Mouse (Mus musculus): ENCODE results near the gene Fbxl17.

Fbxl17 gene

GRCm38 (mm10) chr17:63107515-63107914 lies 392.3 kb downstream of the Fbxl17 start:
- DNase-seq (ENCODE audit: low spot score in 2 of 2): no peak

- no peak for DNase-seq (ENCODE audit: low spot score in 2 of 2)
Observed at GRCm38 (mm10) chr17:63095553-63095952, 404.3 kb downstream of the Fbxl17 start.

GRCm38 (mm10) chr17:63095017-63095416 lies 404.8 kb downstream of the Fbxl17 start:
- DNase-seq (ENCODE audit: low spot score in 2 of 2): no peak

- no peak for DNase-seq (ENCODE audit: low spot score in 2 of 2)
Observed at GRCm38 (mm10) chr17:63093184-63093583, 406.6 kb downstream of the Fbxl17 start.

GRCm38 (mm10) chr17:63092774-63093173 lies 407.0 kb downstream of the Fbxl17 start:
- DNase-seq (ENCODE audit: low spot score in 2 of 2): no peak

- no peak for DNase-seq (ENCODE audit: low spot score in 2 of 2)
Observed at GRCm38 (mm10) chr17:63090112-63090511, 409.7 kb downstream of the Fbxl17 start.

- no peak for DNase-seq (ENCODE audit: low spot score in 2 of 2)
Observed at GRCm38 (mm10) chr17:63087265-63087664, 412.6 kb downstream of the Fbxl17 start.

- no peak for DNase-seq (ENCODE audit: low spot score in 2 of 2)
Observed at GRCm38 (mm10) chr17:63086526-63086925, 413.3 kb downstream of the Fbxl17 start.

GRCm38 (mm10) chr17:63085227-63085626 lies 414.6 kb downstream of the Fbxl17 start:
- no peak for DNase-seq (ENCODE audit: low spot score in 2 of 2)

- DNase-seq (ENCODE audit: low spot score in 2 of 2): no peak
Observed at GRCm38 (mm10) chr17:63079087-63079486, 420.7 kb downstream of the Fbxl17 start.

GRCm38 (mm10) chr17:63077509-63077908 lies 422.3 kb downstream of the Fbxl17 start:
- DNase-seq (ENCODE audit: low spot score in 2 of 2): no peak

- DNase-seq (ENCODE audit: low spot score in 2 of 2): no peak
Observed at GRCm38 (mm10) chr17:63076661-63077060, 423.2 kb downstream of the Fbxl17 start.

GRCm38 (mm10) chr17:63076037-63076426 lies 423.8 kb downstream of the Fbxl17 start:
- DNase-seq (ENCODE audit: low spot score in 2 of 2): no peak

- no peak for DNase-seq (ENCODE audit: low spot score in 2 of 2)
Observed at GRCm38 (mm10) chr17:63075091-63076036, 424.5 kb downstream of the Fbxl17 start.

GRCm38 (mm10) chr17:63073342-63073741 lies 426.5 kb downstream of the Fbxl17 start:
- DNase-seq (ENCODE audit: low spot score in 2 of 2): no peak

GRCm38 (mm10) chr17:63071134-63071923 lies 428.5 kb downstream of the Fbxl17 start:
- DNase-seq (ENCODE audit: low spot score in 2 of 2): no peak

GRCm38 (mm10) chr17:63070161-63070761 lies 429.6 kb downstream of the Fbxl17 start:
- no peak for DNase-seq (ENCODE audit: low spot score in 2 of 2)

- DNase-seq (ENCODE audit: low spot score in 2 of 2): no peak
Observed at GRCm38 (mm10) chr17:63062785-63063184, 437.0 kb downstream of the Fbxl17 start.

GRCm38 (mm10) chr17:63061786-63062185 lies 438.0 kb downstream of the Fbxl17 start:
- DNase-seq (ENCODE audit: low spot score in 2 of 2): no peak

GRCm38 (mm10) chr17:63060814-63061213 lies 439.0 kb downstream of the Fbxl17 start:
- no peak for DNase-seq (ENCODE audit: low spot score in 2 of 2)

- DNase-seq (ENCODE audit: low spot score in 2 of 2): no peak
Observed at GRCm38 (mm10) chr17:63057740-63058388, 442.0 kb downstream of the Fbxl17 start.

GRCm38 (mm10) chr17:63056976-63057375 lies 442.8 kb downstream of the Fbxl17 start:
- DNase-seq (ENCODE audit: low spot score in 2 of 2): no peak

All from frontal cortex, postnatal 36 days (tissue).